Mouse (Mus musculus) NIH3T3 (cell line): ENCODE results near the gene Nadk.

Experiments used
- DNase-seq: peaks from one replicate; pipeline ENCODE4 v3.0.0-alpha.2; 2012; ENCODE audit warnings: low read depth

Gene Nadk

DNA sequence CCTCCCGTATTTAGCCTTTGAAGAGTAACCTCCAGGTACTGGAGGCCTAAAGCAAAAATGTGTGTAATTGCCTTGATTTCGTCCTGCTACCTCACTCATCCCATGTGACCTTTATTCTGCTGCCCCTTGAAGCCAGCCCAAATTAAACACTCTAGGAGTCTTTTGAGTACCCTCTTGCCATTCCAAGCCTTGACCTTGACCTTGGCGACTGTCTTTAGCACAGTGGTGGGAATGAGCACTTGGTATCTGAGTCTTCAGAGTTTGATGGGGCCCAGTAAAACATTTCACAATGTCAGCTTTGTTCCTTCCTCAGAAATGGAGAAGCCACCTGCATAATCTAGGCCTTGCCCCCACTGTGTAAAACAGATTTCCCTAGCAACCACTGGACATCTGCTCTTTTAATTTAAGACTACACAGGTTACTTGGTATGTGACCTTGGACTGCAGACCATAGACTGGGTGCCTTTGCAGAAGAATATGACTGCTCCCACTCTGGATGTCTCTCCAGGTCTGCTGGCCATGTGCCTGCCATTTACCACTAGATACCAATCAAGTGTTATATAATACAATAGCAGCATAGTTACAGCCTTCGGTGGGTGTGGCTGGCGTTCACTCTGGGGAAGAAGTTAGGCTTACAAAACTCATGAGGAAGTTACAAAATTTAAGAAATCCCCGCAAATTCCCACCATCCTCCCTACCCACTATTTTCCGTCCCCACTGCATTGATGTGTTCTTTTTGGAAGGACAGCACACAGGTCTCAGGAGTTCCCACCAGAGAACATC lies at the start of gene Nadk:
Gene Nadk, plus strand, starts transcription at position 718 of the 782 bp plus-strand sequence.
- peak; percentile 28 for DNase-seq

DNA sequence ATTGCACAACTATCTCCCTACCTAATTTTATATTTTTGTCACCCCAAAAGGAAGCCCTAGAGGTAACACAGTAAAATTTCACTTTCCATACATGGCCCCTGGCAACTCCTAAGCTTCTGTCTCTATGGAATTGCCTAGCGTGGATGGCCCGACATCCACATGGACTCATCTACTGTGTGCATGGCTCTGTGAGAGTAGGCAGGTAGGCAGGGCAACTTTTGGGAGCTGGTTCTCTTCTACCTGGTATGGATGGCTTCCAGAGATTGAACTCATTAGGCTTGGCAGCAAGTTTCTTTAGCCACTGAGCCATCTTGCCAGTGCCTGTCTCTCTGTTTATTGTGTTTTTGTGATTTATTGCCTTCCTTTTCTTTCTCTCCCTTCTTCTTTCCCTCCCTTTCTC lies 47.4 kb upstream of the Nadk start:
- no peak for DNase-seq

DNA sequence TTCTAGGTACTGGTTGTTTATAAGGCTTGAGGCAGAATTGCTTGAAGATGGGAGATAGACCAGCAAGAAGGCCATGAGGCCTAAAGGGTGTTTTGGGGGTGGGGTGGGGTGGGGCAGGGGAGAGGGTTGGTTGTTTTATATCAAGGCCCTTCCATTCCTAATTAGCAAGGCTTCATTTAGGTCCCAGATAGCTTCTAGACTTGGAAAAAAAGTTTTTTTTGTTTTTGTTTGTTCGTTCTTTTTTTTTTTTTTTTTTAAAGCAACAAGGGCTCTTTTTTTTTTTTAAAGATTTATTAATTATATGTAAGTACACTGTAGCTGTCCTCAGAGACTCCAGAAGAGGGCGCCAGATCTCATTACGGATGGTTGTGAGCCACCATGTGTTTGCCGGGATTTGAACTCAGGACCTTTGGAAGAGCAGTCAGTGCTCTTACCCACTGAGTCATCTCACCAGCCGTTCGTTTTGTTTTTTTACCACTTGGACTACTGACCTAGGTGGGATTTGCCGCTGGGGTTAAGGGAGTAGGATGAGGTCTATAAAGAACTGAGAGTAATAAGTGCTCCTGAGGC lies 44.1 kb upstream of the Nadk start:
- DNase-seq: no peak

DNA sequence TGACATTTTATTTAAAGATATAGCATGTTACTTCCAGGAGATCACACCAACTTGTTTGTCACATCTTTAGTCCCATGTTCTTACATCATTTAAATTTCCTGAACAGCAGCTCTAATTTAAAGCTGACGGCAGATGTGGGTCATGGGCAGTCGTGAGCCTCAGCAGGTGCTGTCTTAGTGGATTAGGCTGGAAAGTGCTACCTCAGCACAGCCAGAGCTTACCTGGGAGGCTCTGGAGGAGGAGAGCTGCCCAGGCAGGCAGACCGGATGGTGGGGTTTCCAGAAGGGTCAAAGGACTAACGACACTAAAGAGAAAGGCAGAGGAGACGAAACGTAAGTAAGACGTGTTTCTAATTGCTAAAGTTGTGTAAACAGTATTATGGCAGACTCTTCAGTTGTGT lies 39.9 kb upstream of the Nadk start:
- no peak for DNase-seq

DNA sequence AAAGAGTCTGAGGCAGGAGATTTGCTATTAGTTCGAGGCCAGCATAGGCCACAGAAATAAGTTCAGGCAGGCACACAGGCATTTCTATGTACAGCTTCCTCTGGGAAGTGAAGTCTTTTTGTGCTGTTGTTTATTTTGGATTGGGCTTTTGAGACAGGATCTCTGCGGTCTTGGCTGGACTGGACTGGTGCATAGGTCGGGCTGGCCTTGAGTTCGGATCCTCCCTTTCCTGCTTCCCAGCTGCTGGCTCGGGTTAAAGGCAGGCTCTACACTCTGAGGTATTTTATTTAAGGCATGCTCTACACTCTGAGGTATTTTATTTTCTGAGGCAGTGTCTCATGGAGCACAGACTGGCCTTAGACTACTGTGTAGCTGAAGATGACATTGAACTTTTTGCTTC lies 36.4 kb upstream of the Nadk start:
- DNase-seq: no peak

DNA sequence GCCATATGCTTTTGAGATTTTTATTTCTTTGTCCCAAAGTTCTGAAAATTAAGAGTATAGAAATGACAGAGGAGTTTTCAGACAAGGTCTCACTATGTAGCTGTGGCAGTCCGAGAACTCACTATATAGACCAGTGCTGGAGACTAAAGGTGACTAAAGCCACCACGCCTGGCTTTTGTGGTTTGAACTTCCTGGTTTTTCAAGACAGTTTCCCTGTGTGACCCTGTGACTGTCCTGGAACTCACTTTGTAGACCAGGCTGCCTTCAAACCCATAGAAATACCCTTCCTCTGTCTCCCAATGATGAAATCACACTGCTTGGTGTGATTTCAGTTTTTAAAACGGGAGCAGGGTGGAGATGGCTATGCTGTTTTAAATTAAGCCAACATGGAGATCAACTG lies 32.9 kb upstream of the Nadk start:
- no peak for DNase-seq

DNA sequence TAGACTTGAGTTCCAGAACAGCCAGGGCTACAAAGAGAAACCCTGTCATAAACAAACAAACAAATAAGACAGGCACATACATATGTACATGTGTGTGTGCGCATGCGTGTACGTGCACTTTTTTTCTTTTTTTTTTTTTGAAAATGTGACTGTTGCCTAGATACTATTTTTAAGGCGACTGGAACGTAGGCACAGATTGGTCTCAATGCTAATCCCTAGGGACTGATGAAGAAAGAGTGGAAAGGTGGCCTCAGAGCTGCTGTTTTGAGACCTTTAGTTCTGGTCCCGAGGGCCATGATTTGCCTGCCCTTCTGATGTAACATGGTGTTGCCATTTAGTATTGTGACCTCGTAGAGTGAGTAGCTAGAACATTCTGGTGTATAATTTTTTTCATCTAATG lies 12.2 kb upstream of the Nadk start:
- no peak for DNase-seq

DNA sequence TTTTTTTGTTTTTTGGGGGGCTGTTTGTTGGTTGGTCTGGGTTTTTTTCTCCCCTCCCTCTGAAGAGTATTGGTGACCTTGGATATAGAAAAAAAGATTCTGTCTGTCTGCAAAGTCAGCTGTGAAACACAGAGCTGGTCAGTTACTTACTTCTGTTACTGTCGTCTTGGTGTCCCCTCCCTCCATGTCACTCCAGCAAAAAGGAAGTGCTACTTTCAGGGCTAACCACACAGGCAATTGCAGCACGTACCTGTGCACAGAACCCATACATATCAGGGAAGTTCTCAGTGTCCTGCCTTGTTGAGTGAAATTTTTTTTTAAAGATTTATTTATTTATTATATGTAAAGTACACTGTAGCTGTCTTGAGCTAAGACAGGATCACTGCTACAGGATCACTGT lies 11.7 kb upstream of the Nadk start:
- DNase-seq: no peak

DNA sequence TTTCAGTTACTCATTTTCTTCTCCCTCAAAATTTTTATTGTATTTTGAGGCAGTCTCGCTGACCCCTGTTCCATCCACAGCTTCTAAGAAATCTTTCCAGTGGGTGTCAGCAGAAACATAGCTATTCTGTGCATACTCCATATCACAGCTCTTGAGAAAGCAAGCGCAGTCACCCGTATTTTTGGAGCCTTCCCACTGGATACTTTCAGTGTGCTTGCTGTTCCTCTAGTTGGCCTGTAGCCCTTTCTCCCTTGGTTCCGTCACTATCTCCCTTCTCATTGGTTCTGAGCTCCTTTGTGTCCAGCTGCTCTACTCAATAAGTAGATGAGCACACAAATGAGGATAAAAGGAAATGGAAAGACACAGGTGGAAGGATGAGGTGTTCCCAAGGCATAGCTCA lies 11.1 kb upstream of the Nadk start:
- DNase-seq: no peak

DNA sequence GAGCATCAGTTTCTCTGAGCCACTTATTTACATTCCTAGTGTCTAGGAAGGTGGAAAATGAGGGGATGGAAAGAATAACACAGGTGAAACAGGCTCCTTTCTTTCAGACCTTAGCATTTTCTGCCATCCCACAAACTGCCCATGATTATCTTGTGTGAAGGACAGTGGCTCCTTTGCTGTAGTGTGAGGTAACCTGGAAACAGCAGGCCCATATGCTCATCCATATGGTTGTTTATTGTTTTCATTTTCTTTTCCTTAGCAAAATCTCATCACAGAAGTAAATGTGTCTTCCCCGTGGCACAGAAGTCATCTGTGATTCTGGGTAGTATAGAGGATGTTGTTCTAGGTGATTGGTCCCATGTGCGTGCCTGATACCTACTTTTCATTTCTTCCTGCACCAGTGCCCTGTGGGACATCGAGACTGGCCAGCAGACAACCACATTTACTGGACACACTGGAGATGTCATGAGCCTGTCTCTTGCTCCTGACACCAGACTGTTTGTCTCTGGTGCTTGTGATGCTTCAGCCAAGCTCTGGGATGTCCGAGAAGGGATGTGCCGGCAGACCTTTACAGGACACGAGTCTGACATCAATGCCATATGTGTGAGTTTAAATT lies 9.2 kb upstream of the Nadk start:
- no peak for DNase-seq

DNA sequence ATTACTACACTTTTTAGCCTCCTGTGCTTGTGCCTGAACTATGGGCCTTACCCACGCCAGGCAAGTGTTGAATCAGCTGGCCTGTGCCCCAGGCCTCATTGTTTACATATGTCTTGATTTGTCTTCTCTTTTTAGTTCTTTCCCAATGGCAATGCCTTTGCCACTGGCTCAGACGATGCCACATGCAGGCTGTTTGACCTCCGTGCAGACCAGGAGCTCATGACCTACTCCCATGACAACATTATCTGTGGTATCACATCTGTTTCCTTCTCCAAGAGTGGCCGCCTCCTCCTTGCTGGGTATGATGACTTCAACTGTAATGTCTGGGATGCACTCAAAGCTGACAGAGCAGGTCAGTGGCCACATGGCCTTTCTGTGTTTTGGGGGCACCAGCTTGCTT lies 7.3 kb upstream of the Nadk start:
- DNase-seq: no peak

DNA sequence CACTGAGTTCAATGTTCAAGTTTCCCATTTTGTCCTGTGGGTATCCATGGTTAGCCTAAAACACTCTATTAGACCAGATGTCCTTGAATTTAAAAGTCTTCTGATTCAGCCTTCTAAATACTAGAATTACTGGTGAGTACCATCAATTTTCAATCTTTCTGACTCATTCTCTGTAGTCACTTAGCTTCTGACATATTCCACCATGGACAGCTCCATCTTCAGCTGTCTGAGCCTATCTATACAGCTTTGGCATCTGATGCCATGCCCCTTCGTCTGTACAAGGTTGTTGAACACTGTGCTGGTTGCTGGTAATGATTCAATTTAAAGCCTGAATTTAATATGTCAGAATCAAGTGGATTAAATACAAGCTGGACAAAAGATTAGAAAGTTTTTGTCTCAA lies 6.7 kb upstream of the Nadk start:
- DNase-seq: peak; percentile 26

DNA sequence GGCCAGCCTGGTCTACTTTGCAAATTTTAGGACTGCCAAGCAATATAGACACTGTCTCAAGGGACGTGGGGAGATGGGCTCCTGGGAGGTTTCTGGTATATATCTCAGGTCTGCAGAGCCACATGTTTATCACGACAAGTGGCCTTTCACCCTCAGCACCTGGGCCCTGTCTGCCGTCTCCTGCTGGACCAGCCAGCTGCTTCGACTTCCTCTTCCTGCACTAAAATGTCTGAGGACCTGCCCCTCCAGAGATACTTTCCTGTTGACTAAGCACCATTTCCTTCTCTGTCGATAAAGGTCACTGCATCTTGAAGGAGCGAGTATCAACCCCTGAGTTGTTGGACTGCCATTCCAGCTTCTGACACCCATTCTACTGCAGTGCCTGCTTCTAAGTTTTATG lies 2.7 kb upstream of the Nadk start:
- no peak for DNase-seq

DNA sequence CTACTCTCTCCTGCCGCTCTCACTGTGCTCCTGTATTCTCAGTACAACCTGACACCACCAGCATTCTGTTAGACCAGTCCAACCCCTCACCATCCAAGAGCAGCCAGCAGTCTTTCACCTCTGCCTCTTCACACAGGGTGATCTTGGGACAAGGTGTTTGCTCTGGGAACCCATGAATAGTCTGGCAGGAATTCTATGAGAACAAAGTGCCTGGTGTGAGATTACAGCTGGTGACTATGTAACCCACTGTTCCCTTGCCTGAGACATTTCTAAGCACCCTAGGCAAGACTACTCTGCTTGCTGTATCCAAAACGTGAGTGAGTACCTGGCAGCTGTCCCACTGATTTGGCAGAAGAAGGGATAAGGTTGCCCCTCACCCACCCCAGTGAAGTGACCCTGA lies 1.2 kb upstream of the Nadk start:
- no peak for DNase-seq

DNA sequence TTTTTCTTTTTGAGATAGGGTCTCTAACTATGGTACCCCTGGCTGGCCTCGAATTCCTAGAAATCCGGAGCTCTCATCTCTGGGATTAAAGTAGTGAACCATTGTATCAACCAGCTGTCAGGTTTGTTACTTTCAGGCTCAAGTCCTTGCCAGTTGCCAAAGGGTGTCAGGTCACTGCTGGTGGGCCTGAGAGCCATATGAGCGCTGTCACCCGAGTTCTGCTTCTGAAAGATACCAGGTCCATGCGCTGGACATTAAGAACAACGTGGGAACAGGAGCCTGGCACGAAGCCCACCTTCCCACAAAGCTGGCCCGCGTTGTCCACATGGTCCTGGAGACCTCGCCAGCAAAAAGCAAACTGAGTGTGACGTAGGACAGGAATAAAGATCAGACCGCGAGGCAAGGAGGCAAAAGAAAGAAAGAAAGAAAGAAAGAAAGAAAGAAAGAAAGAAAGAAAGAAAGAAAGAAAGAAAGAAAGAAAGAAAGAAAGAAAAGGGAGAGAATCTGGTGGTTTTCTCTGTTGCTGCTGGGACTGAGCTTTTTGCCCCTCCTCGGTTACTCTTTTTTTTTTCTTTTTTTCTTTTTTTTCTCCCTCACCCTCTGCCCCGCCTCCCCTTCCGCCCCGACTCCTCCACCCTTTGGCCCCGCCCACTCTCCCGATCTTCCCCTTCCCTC lies 684 bp downstream of the Nadk start:
- peak; percentile 78 for DNase-seq

DNA sequence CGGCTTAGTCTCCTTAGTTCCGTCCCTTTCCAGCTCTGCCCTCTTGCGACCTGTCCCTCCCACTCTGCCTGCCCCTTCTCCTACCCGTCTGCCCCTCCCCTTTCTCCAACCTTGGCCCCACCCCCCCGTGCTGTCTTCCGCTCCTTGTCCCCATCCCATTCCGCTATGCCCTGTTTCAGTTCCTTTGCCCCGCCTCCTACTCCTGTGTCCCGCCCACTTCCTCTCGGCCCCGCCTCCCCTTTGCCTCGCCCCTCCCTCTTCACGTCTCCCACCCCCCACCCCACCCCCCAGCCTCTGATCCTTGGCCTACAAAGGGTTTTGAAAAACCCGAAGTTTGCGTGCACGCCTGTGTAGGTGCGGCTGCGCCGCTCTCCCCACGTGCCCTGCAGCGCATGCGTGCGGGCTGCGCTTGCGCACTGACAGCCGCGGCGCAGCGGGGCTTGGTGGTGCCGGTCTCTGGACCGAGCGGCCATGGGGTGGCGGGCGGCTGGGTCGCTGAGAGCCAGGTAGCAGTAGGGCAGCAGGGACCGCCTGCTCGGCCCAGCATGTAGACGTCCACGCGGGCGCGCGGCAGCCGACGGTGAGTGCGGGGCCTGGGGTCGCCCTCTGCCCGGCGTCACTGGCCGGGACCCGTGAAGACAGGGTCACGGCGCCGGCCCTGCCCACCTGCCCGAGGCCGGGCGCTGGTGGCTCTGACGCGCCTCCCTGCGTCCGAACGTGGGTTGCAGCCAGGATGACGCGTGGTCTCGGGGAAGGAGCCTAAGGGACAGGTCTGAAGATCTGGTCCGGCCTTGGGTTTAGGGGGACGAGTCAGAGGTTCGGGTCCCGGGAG lies 1.4 kb downstream of the Nadk start:
- DNase-seq: peak; percentile 97

DNA sequence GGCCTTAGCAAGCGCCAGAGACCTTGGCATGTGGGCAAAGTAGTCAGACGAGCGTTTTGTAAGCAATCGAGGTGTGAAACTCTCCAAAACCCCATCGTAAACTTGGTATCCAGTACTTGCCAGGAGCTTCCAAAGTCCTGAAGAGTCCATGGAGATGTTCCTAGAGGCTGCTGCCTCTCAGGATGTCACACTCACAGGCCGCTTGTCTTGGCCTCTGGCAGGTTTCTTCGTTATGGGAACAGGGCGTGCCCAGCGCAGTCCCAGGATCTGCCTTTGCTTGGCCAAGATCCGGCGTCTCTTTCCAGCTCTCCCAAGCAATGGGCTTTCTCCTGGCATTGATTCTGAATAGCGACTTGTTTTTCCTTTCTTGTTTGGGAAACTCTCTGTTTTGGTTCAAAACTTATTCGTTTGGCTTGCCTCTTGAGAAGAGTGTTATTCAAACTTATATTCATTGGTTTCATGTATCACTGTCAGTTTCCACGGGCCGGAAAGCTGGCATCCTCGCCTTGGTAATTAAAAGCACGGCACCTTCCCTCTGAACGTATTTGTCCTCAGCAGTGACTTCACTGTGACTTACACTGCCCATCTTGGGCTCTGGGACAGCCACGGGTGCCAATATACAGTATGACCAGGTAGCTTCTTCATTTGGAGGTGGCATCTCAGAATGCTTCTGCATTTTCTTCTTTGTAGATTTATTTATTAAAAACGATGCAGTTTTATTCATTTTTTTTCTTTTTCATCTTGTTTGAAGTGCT lies 2.3 kb downstream of the Nadk start:
- peak; percentile 58 for DNase-seq

DNA sequence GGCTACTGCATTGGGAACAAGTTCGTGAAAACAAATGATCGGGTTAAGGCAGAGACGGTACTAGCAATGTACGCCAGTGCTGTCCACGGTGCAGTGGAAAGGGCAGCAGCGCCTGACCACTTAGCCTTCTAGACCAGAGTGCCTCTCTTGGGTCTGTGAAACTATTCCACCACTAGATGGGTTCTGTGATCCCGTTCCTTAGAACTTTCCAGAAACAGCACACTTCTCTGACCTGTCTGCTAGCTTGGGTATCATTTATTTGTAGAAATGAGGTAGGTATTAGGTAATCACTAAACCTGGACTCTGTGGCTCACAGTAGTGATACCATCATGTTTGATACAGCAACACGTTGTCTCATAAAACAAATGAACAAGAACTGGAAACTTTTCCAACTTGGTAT lies 4.4 kb downstream of the Nadk start:
- no peak for DNase-seq

DNA sequence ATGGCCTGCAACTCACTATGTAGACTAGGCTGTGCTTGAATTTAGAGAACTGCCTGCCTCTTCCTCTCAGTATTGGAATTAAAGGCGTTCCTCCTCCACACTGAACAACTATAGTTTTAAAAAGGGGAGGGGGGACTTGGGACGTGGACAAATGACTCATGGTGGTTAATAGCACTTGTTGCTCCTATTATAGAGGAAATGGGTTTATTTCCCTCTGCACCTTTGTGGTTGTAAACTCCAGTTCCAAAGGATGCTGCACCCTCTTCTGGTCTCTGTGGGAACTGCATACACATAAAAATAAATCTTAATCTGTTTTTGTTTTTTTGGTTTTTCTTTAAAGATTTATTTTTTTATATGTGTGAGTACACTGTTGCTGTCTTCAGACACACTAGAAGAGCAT lies 6.0 kb downstream of the Nadk start:
- peak; percentile 73 for DNase-seq

DNA sequence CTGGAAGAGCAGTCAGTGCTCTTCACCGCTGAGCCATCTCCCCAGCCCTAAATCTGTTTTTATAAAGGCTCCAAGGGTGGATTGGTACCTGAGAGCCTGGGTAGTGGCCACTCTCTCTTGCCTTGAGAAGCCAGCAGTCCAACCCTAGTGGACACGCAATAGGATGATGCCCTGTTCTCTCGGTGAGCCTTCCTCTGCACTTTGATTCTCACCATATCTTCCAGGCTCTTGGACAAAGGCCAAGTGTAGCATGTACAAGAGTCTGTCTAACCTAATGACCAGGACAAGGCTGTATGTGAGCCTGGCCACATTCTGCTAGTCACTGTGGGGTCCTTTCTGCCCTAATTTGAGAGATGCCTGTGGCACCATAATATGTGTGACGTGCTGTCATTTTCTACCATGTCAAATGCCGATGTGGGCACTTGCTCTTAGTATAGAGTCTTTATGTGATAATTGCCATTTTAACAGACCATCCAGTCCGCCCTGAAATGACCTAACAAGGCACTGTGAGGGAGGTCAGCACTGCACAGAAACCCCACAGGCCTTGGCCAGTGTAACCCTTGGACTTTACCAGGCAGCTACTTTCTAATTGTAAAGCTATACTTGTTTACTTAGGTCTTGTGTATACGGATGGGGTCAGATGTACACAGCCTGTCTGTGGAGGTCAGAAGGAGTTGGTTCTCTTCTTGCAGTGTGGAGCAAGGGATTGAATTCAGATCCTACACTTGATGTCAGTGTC lies 6.6 kb downstream of the Nadk start:
- DNase-seq: no peak

DNA sequence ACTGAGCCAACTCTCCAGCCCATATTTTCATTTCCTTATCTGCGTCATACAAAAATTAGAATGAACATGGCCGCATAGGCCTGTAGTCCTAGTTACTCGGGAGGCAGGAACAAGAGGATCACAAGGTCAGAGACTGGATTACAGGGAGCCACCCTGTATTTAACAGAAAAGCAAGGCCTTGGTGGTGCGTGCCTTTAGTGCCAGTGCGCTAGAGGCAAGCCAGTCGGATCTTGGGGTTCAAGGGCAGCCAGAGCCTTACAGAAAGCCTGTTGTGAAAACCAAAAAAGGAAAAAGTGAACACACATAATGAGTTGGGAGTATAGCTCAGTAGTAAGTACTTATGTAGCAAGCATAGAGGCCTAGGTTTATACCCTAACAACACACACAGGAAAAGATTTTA lies 7.6 kb downstream of the Nadk start:
- DNase-seq: no peak
